Comparison of ENCODE assay signal across 23 mouse cellular contexts in the genomic region with DNA sequence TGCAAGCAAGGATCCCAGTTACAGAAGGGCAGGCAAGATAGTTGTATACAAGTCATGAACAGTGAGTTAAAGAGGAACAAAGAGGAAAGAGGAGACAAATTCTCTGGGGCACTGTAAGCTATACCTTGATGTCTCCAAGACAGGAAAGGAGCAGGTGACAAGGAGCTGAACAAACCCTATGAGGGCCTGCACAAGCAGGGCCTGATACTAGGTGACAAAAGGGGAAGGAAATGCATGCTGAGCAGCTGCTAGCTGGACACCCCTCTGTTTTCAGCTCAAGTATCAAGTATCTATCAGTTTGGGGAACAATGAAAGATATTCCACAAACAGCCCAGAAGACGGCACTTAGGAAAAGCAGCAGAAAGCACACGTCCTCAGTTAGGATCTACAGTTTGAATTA.
"Had no signal": no experiment of that assay in that cellular context is flagged by ENCODE, and none has a peak within 500 bp of the region (broad histone marks: within the 10 kb centered on the region; RNA-seq: fewer than 3 reads in every experiment).

No protein-coding gene starts in this region.

- ATAC-seq: midbrain, embryonic 15.5 days had no signal

- H3K9ac ChIP-seq: limb, embryonic 13.5 days; liver, embryonic 12.5 days; liver, embryonic 15.5 days; lung, embryonic 15.5 days; midbrain, embryonic 12.5 days; midbrain, embryonic 15.5 days; neural tube, embryonic 12.5 days; neural tube, embryonic 15.5 days had no signal

- H3K27ac ChIP-seq: layer of hippocampus, adult 2 months; limb, embryonic 10.5 days; limb, embryonic 13.5 days; liver, embryonic 12.5 days; liver, embryonic 15.5 days; lung, embryonic 15.5 days; midbrain, embryonic 12.5 days; midbrain, embryonic 15.5 days; neural tube, embryonic 12.5 days; neural tube, embryonic 15.5 days; stomach, postnatal 0 days had no signal

- H3K9me3 ChIP-seq: limb, embryonic 10.5 days; limb, embryonic 13.5 days; liver, embryonic 12.5 days; liver, embryonic 15.5 days; lung, embryonic 15.5 days; midbrain, embryonic 12.5 days; midbrain, embryonic 15.5 days; neural tube, embryonic 12.5 days; neural tube, embryonic 15.5 days had no signal

- H3K4me1 ChIP-seq: limb, embryonic 13.5 days; lung, embryonic 15.5 days; midbrain, embryonic 12.5 days; midbrain, embryonic 15.5 days; neural tube, embryonic 12.5 days; neural tube, embryonic 15.5 days had no signal

- H3K4me3 ChIP-seq: layer of hippocampus, adult 2 months; limb, embryonic 10.5 days; limb, embryonic 13.5 days; liver, embryonic 12.5 days; liver, embryonic 15.5 days; lung, embryonic 15.5 days; midbrain, embryonic 12.5 days; midbrain, embryonic 15.5 days; neural tube, embryonic 12.5 days; neural tube, embryonic 15.5 days had no signal

- DNase-seq: kidney, adult 9 months; kidney, postnatal 25 days; layer of hippocampus, adult 9-11 months; liver; lung, adult 18-20 months; lung, postnatal 10 days; lung, postnatal 4 days; right cerebral cortex, adult 18-20 months; right cerebral cortex, postnatal 14 days; right cerebral cortex, postnatal 4 days; thymus, adult 2 months; thymus, postnatal 14 days had no signal

- H3K27me3 ChIP-seq: limb, embryonic 13.5 days; liver, embryonic 12.5 days; liver, embryonic 15.5 days; lung, embryonic 15.5 days; midbrain, embryonic 12.5 days; midbrain, embryonic 15.5 days; neural tube, embryonic 12.5 days; neural tube, embryonic 15.5 days had no signal

- H3K36me3 ChIP-seq: limb, embryonic 10.5 days; limb, embryonic 13.5 days; liver, embryonic 12.5 days; liver, embryonic 15.5 days; lung, embryonic 15.5 days; midbrain, embryonic 12.5 days; midbrain, embryonic 15.5 days; neural tube, embryonic 12.5 days; neural tube, embryonic 15.5 days had no signal
